Mouse (Mus musculus) forebrain, embryonic 12.5 days (tissue): ENCODE results near the gene Actr3. TPM values are rescaled to one million over a fixed set of nuclear protein-coding genes. Genes with fewer than 3 reads are reported as not detected.
A peak's percentile ranks its signal among the peaks of the same experiment; 100 is the strongest.

ENCODE experiments used
- ATAC-seq: fragments of 200-750 bp; cut with Nextera tagmentation; 2 replicates; pipeline ENCODE4 v1.8.0; 2017; ENCODE audit warnings: moderate TSS enrichment; ENCODE audit not compliant: low FRiP score
- H3K27ac ChIP-seq: fragments of 300-500 bp; sonication (generic); 2 replicates; pipeline ENCODE4 v1.5.1; 2016; ENCODE audit warnings: mild to moderate bottlenecking
- H3K27me3 ChIP-seq: fragments of 300-500 bp; sonication (generic); 2 replicates; pipeline ENCODE4 v1.6.1; 2016; ENCODE audit warnings: mild to moderate bottlenecking
- H3K36me3 ChIP-seq: fragments of 300-500 bp; sonication (generic); replicated peaks from 2 replicates; pipeline ENCODE4 v1.6.1; 2016; ENCODE audit warnings: mild to moderate bottlenecking
- H3K4me1 ChIP-seq: fragments of 300-500 bp; sonication (generic); 2 replicates; pipeline ENCODE4 v1.6.1; 2016
- H3K4me2 ChIP-seq: fragments of 300-500 bp; sonication (generic); 2 replicates; pipeline ENCODE4 v1.6.1; 2016; ENCODE audit warnings: mild to moderate bottlenecking, moderate library complexity
- H3K4me3 ChIP-seq: fragments of 300-500 bp; sonication (generic); replicated peaks from 2 replicates; pipeline ENCODE4 v1.5.1; 2016; ENCODE audit warnings: mild to moderate bottlenecking
- H3K9ac ChIP-seq: fragments of 300-500 bp; sonication (generic); 2 replicates; pipeline ENCODE4 v1.6.1; 2016; ENCODE audit warnings: mild to moderate bottlenecking
- H3K9me3 ChIP-seq: fragments of 300-500 bp; sonication (generic); 2 replicates; pipeline ENCODE4 v1.6.1; 2016
- WGBS: fragments of 180-500 bp; shearing (Covaris S2); methylation state at CpG from one replicate; pipeline ENCODE4 v1.1.7; 2016; 5-methylcytosine and 5-hydroxymethylcytosine counted together
- polyA plus RNA-seq: library from polyadenylated mRNA; unstranded; fragments of >200 nt; fragmentation: Nextera tagmentation; extraction: Ambion mirVana; gene quantifications from 2 replicates; pipeline ENCODE4 v1.2.1, GENCODE M21; 2016

Actr3 gene
- polyA plus RNA-seq, 1 experiment from 2014 or later, result 251 TPM

- no peak for ATAC-seq
- no peak overlapping the region for H3K4me2 ChIP-seq
- H3K27me3 ChIP-seq, result no peaks in the 10 kb centered on the region
- H3K36me3 ChIP-seq, result no peaks in the 10 kb centered on the region
- WGBS, result 80% methylated on average over 2 of the region's 2 CpGs
- no peak overlapping the region for H3K27ac ChIP-seq
- H3K4me3 ChIP-seq, result no peak overlapping the region
- H3K4me1 ChIP-seq, result no peaks in the 10 kb centered on the region
- no peak overlapping the region for H3K9ac ChIP-seq
- no peaks in the 10 kb centered on the region for H3K9me3 ChIP-seq
Observed at GRCm38 (mm10) chr1:125463349-125463748, 27.8 kb upstream of the Actr3 start.

GRCm38 (mm10) chr1:125462917-125463316, 27.4 kb upstream of the Actr3 start:
- H3K4me3 ChIP-seq, result no peak overlapping the region
- no peak for ATAC-seq
- H3K9me3 ChIP-seq, result no peaks in the 10 kb centered on the region
- H3K4me2 ChIP-seq, result no peak overlapping the region
- no peak overlapping the region for H3K27ac ChIP-seq
- H3K4me1 ChIP-seq, result no peaks in the 10 kb centered on the region
- H3K27me3 ChIP-seq, result no peaks in the 10 kb centered on the region
- 95% methylated on average over 1 of the region's 1 CpGs for WGBS
- H3K36me3 ChIP-seq, result no peaks in the 10 kb centered on the region
- no peak overlapping the region for H3K9ac ChIP-seq

GRCm38 (mm10) chr1:125458531-125458930, 23.0 kb upstream of the Actr3 start:
- Histone ChIP-seq H3K27me3 (no peaks in the 10 kb centered on the region), H3K9me3 (no peaks in the 10 kb centered on the region), H3K9ac (no peak overlapping the region), H3K4me2 (no peak overlapping the region), H3K4me3 (no peak overlapping the region), H3K36me3 (no peaks in the 10 kb centered on the region), H3K27ac (no peak overlapping the region), H3K4me1 (peaks cover 7% of the 10 kb centered on the region)
- 87% methylated on average over 5 of the region's 5 CpGs for WGBS
- no peak for ATAC-seq

- Histone ChIP-seq H3K4me1 (peaks cover 7% of the 10 kb centered on the region), H3K4me2 (no peak overlapping the region), H3K9ac (no peak overlapping the region), H3K36me3 (no peaks in the 10 kb centered on the region), H3K9me3 (no peaks in the 10 kb centered on the region), H3K27me3 (no peaks in the 10 kb centered on the region), H3K27ac (no peak overlapping the region), H3K4me3 (no peak overlapping the region)
- ATAC-seq, result no peak
- WGBS, result 24% methylated on average over 2 of the region's 2 CpGs
Observed at GRCm38 (mm10) chr1:125455128-125455527, 19.6 kb upstream of the Actr3 start.

- Histone ChIP-seq H3K27ac (no peak overlapping the region), H3K36me3 (no peaks in the 10 kb centered on the region), H3K9me3 (0 out of 2 replicates have a peak, but pooled peaks cover 7% of the 10 kb centered on the region), H3K9ac (no peak overlapping the region), H3K4me2 (no peak overlapping the region), H3K27me3 (no peaks in the 10 kb centered on the region), H3K4me1 (peaks cover 6% of the 10 kb centered on the region), H3K4me3 (no peak overlapping the region)
- 89% methylated on average over 4 of the region's 4 CpGs for WGBS
- ATAC-seq, result no peak
Observed at GRCm38 (mm10) chr1:125450282-125451000, 14.9 kb upstream of the Actr3 start.

GRCm38 (mm10) chr1:125447926-125448325, 12.4 kb upstream of the Actr3 start:
- ATAC-seq, result no peak
- 0 out of 2 replicates have a peak, but pooled peaks cover 7% of the 10 kb centered on the region for H3K9me3 ChIP-seq
- no peaks in the 10 kb centered on the region for H3K36me3 ChIP-seq
- H3K4me2 ChIP-seq, result no peak overlapping the region
- H3K4me1 ChIP-seq, result no peaks in the 10 kb centered on the region
- no peak overlapping the region for H3K27ac ChIP-seq
- H3K4me3 ChIP-seq, result no peak overlapping the region
- H3K27me3 ChIP-seq, result no peaks in the 10 kb centered on the region
- H3K9ac ChIP-seq, result no peak overlapping the region

- WGBS, result 86% methylated on average over 7 of the region's 7 CpGs
- H3K4me3 ChIP-seq, result no peak overlapping the region
- H3K27ac ChIP-seq, result no peak overlapping the region
- no peak for ATAC-seq
- H3K4me1 ChIP-seq, result no peaks in the 10 kb centered on the region
- no peak overlapping the region for H3K4me2 ChIP-seq
- no peaks in the 10 kb centered on the region for H3K9me3 ChIP-seq
- no peaks in the 10 kb centered on the region for H3K27me3 ChIP-seq
- no peaks in the 10 kb centered on the region for H3K36me3 ChIP-seq
- H3K9ac ChIP-seq, result no peak overlapping the region
Observed at GRCm38 (mm10) chr1:125441679-125442078, 6.2 kb upstream of the Actr3 start.

- H3K4me1 ChIP-seq, result no peaks in the 10 kb centered on the region
- no peak overlapping the region for H3K9ac ChIP-seq
- H3K27ac ChIP-seq, result no peak overlapping the region
- WGBS, result 90% methylated on average over 6 of the region's 6 CpGs
- H3K4me3 ChIP-seq, result no peak overlapping the region
- no peaks in the 10 kb centered on the region for H3K27me3 ChIP-seq
- no peaks in the 10 kb centered on the region for H3K9me3 ChIP-seq
- no peak overlapping the region for H3K4me2 ChIP-seq
- no peak for ATAC-seq
- no peaks in the 10 kb centered on the region for H3K36me3 ChIP-seq
Observed at GRCm38 (mm10) chr1:125441251-125441650, 5.7 kb upstream of the Actr3 start.

GRCm38 (mm10) chr1:125439556-125439955, 4.0 kb upstream of the Actr3 start:
- no peaks in the 10 kb centered on the region for H3K9me3 ChIP-seq
- H3K9ac ChIP-seq, result no peak overlapping the region
- no peaks in the 10 kb centered on the region for H3K27me3 ChIP-seq
- no peak for ATAC-seq
- H3K4me2 ChIP-seq, result no peak overlapping the region
- no peak overlapping the region for H3K27ac ChIP-seq
- 91% methylated on average over 3 of the region's 3 CpGs for WGBS
- H3K4me1 ChIP-seq, result no peaks in the 10 kb centered on the region
- H3K4me3 ChIP-seq, result no peak overlapping the region
- H3K36me3 ChIP-seq, result no peaks in the 10 kb centered on the region

- Histone ChIP-seq H3K27me3 (no peaks in the 10 kb centered on the region), H3K9ac (no peak overlapping the region), H3K36me3 (no peaks in the 10 kb centered on the region), H3K4me1 (peaks cover 5% of the 10 kb centered on the region), H3K4me2 (no peak overlapping the region), H3K9me3 (no peaks in the 10 kb centered on the region), H3K4me3 (no peak overlapping the region), H3K27ac (no peak overlapping the region)
- WGBS, result 89% methylated on average over 2 of the region's 2 CpGs
- ATAC-seq, result no peak
Observed at GRCm38 (mm10) chr1:125438826-125439225, 3.3 kb upstream of the Actr3 start.

- Histone ChIP-seq H3K4me2 (no peak overlapping the region), H3K9ac (no peak overlapping the region), H3K27ac (no peak overlapping the region), H3K4me3 (no peak overlapping the region), H3K27me3 (no peaks in the 10 kb centered on the region), H3K36me3 (no peaks in the 10 kb centered on the region), H3K4me1 (peaks cover 12% of the 10 kb centered on the region), H3K9me3 (no peaks in the 10 kb centered on the region)
- 62% methylated on average over 3 of the region's 3 CpGs for WGBS
- no peak for ATAC-seq
Observed at GRCm38 (mm10) chr1:125437927-125438326, 2.4 kb upstream of the Actr3 start.

- Histone ChIP-seq H3K9ac (no peak overlapping the region), H3K27ac (no peak overlapping the region), H3K36me3 (no peaks in the 10 kb centered on the region), H3K4me1 (peaks cover 16% of the 10 kb centered on the region), H3K4me3 (no peak overlapping the region), H3K9me3 (no peaks in the 10 kb centered on the region), H3K4me2 (no peak overlapping the region), H3K27me3 (no peaks in the 10 kb centered on the region)
- no peak for ATAC-seq
- WGBS, result 82% methylated on average over 2 of the region's 2 CpGs
Observed at GRCm38 (mm10) chr1:125437161-125437560, 1.6 kb upstream of the Actr3 start.

- no peak for ATAC-seq
- Histone ChIP-seq H3K27ac (peak overlapping the region; percentile 97), H3K4me1 (peaks cover 21% of the 10 kb centered on the region), H3K9me3 (no peaks in the 10 kb centered on the region), H3K36me3 (no peaks in the 10 kb centered on the region), H3K4me2 (peak overlapping the region; percentile 59), H3K9ac (peak overlapping the region; percentile 90), H3K4me3 (peak overlapping the region; percentile 82), H3K27me3 (no peaks in the 10 kb centered on the region)
- 0% methylated on average over 6 of the region's 23 CpGs for WGBS
Observed at GRCm38 (mm10) chr1:125435018-125435368, 534 bp downstream of the Actr3 start.
